Mouse (Mus musculus): ENCODE results near the gene Vmn1r4. TPM values are rescaled to one million over a fixed set of nuclear protein-coding genes. Genes with fewer than 3 reads are reported as not detected.
A peak's percentile ranks its signal among the peaks of the same experiment; 100 is the strongest.

Gene Vmn1r4
- under 1 TPM; 0.16 to 0.42 TPM for total RNA-seq (2021)
- long read RNA-seq, experiment 1, result 0 reads
- long read RNA-seq, experiment 2, result 0 reads

- peak; percentile 88 to 96 for DNase-seq (ENCODE audit: low spot score in 2 of 2)
These were observed at the start of gene Vmn1r4, which contains the start of gene Nt5c3 for GRCm38 (mm10) chr6:56923726-56924707. Gene Vmn1r4 (plus strand): TSS chr6:56924015. Gene Nt5c3 (minus strand): TSS chr6:56923932.

- peak in 1 of 2 experiments; percentile 49 for DNase-seq (ENCODE audit: low spot score in 2 of 2)
These were observed 46.9 kb upstream of the Vmn1r4 start for GRCm38 (mm10) chr6:56876870-56877269.

GRCm38 (mm10) chr6:56877985-56878384 is 45.8 kb upstream of the Vmn1r4 start:
- no peak for DNase-seq (ENCODE audit: low spot score in 2 of 2)

GRCm38 (mm10) chr6:56879352-56879955 is 44.4 kb upstream of the Vmn1r4 start:
- no peak for DNase-seq (ENCODE audit: low spot score in 2 of 2)

- DNase-seq (ENCODE audit: low spot score in 2 of 2), result no peak
These were observed 35.3 kb upstream of the Vmn1r4 start for GRCm38 (mm10) chr6:56888561-56888960.

- no peak for DNase-seq (ENCODE audit: low spot score in 2 of 2)
These were observed 33.1 kb upstream of the Vmn1r4 start for GRCm38 (mm10) chr6:56890762-56891161.

- no peak for DNase-seq (ENCODE audit: low spot score in 2 of 2)
These were observed 24.2 kb upstream of the Vmn1r4 start for GRCm38 (mm10) chr6:56899601-56900000.

GRCm38 (mm10) chr6:56901336-56901735 is 22.5 kb upstream of the Vmn1r4 start:
- no peak for DNase-seq (ENCODE audit: low spot score in 2 of 2)

- peak; percentile 43 to 53 for DNase-seq (ENCODE audit: low spot score in 2 of 2)
These were observed 21.9 kb upstream of the Vmn1r4 start for GRCm38 (mm10) chr6:56901824-56902386.

GRCm38 (mm10) chr6:56902606-56903520 is 21.0 kb upstream of the Vmn1r4 start:
- DNase-seq (ENCODE audit: low spot score in 2 of 2), result no peak

GRCm38 (mm10) chr6:56903831-56904230 is 20.0 kb upstream of the Vmn1r4 start:
- DNase-seq (ENCODE audit: low spot score in 2 of 2), result no peak

GRCm38 (mm10) chr6:56904330-56904729 is 19.5 kb upstream of the Vmn1r4 start:
- DNase-seq (ENCODE audit: low spot score in 2 of 2), result no peak

- no peak for DNase-seq (ENCODE audit: low spot score in 2 of 2)
These were observed 18.8 kb upstream of the Vmn1r4 start for GRCm38 (mm10) chr6:56904982-56905381.

- no peak for DNase-seq (ENCODE audit: low spot score in 2 of 2)
These were observed 18.3 kb upstream of the Vmn1r4 start for GRCm38 (mm10) chr6:56905486-56905885.

GRCm38 (mm10) chr6:56906121-56906846 is 17.5 kb upstream of the Vmn1r4 start:
- no peak for DNase-seq (ENCODE audit: low spot score in 2 of 2)

GRCm38 (mm10) chr6:56907973-56908372 is 15.8 kb upstream of the Vmn1r4 start:
- DNase-seq (ENCODE audit: low spot score in 2 of 2), result no peak

- no peak for DNase-seq (ENCODE audit: low spot score in 2 of 2)
These were observed 15.4 kb upstream of the Vmn1r4 start for GRCm38 (mm10) chr6:56908397-56908796.

GRCm38 (mm10) chr6:56908912-56909311 is 14.9 kb upstream of the Vmn1r4 start:
- DNase-seq (ENCODE audit: low spot score in 2 of 2), result peak; percentile 70 to 73

- no peak for DNase-seq (ENCODE audit: low spot score in 2 of 2)
These were observed 12.9 kb upstream of the Vmn1r4 start for GRCm38 (mm10) chr6:56910910-56911309.

All from left cerebral cortex, adult 18-20 months (tissue).